Mouse (Mus musculus): ENCODE data around the gene Mnt. TPM values are rescaled to one million over a fixed set of nuclear protein-coding genes. Genes with fewer than 3 reads are reported as not detected.
"Not testable (repeated sequence)": the region's sequence is repeated elsewhere in the genome, so short reads cannot be mapped to it uniquely, and the experiment has no call there.

Mnt gene
- 4.7 and 4.9 TPM in 2 replicates for polyA plus RNA-seq (2016; fragmentation: Nextera tagmentation; extraction: Ambion mirVana)

DNA sequence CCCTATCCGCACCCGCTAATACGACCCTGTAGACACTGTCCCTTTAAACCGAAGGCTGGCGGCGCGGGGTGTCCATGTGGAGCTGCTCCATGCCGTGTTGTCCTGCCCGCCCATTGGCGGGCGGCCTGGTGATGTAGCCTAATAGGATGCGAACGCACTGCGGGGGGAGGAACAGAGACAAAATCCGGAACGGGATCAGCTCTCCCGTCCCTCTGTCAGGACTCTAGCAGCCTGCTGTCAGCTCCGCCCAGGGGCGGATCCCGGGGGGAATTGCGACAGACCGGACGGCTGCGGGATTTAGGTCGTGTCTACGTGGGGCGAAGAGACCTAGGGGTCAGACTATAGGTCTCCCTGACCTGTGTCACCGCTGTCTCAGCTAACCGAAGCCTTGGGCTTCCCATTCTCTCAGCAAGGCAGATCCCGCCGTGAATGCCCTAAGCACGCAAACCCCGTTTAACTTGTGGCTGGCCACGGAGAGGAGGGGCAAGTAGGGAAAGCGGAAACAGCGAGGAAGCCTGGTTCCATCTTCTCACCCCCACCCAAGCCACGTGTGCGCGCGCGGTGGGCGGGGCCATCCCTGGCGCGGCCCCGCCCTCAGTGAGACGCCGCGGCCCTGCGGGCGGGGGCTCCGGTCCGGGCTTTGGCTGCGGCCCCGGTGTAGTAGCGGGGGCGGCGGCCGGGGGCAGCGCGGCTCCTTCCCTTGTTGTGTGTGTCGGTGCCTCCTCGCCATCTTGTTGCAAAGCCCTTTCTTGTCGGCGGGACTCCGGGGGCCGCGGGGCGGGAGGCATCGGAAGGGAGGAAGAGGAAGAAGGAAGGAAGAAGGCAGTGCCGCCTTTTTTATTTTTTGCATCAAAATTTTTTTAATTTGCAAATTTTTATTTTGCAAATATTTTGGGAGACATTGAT lies at the start of gene Mnt:
Mnt (plus strand) TSS at position 665 of the 906 bp plus-strand sequence.
- Histone ChIP-seq H3K4me1 (peaks cover 68% of the 10 kb centered on the region), H3K36me3 (replicated peaks) (no peaks in the 10 kb centered on the region), H3K27me3 (ENCODE audit: poor library complexity, severe bottlenecking) (peaks cover 13% of the 10 kb centered on the region), H3K4me3 (peak within 1 kb of the TSS; percentile 90), H3K27ac (peak within 1 kb of the TSS; percentile 91), H3K9me3 (no peaks in the 10 kb centered on the region)
- DNase-seq (ENCODE audit: extremely low spot score, low spot score), result peak; percentile 98
- WGBS, result under 1% methylated on average over 69 of the region's 70 CpGs

DNA sequence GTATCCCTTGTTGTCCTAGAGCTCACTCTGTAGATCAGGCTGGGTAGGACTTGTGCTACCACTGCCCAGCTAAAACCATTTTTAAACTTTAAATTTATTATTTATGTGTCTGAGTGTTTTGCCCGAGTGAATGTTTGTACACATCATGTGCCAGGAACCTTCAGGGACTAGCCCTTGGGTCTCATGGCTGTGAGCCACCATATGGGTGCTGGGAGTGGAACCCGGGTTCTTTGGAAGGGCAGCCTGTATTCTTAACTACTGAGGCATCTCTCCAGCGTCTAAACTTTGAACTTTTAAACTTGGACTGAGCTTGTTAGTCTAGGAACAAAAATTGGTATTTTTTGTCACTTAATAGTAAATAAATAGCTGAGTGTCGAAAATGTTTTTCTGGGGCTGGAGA lies 37.8 kb upstream of the Mnt start:
- WGBS, result 93% methylated on average over 4 of the region's 4 CpGs
- DNase-seq (ENCODE audit: extremely low spot score, low spot score), result no peak
- Histone ChIP-seq H3K27ac (no peak overlapping the region), H3K27me3 (ENCODE audit: poor library complexity, severe bottlenecking) (no peaks in the 10 kb centered on the region), H3K36me3 (replicated peaks) (peaks cover 98% of the 10 kb centered on the region), H3K4me1 (no peaks in the 10 kb centered on the region), H3K9me3 (no peaks in the 10 kb centered on the region), H3K4me3 (no peak overlapping the region)

DNA sequence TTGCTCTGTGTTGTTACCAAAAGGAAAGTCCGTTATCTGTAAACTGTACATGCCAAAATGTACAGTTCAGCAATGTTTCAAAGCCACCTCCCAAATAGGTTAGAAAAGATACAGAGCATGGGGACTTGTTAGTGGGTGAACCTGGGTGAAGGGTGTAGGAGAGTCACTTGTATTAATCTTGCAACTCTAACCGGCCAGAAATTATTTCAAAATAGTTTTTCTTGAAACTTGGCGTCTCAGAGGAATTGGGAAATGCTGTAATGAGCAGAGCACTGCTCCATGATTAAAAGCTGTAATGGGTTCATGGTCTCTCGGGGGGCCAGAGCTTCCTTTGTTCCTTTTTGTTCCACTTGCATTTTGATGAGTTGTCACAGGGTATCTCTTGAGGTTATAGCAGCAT lies 30.1 kb upstream of the Mnt start:
- no peaks in the 10 kb centered on the region for H3K4me1 ChIP-seq
- H3K36me3 ChIP-seq (replicated peaks), result peaks cover 93% of the 10 kb centered on the region
- DNase-seq (ENCODE audit: extremely low spot score, low spot score), result no peak
- H3K9me3 ChIP-seq, result no peaks in the 10 kb centered on the region
- no peak overlapping the region for H3K4me3 ChIP-seq
- no peaks in the 10 kb centered on the region for H3K27me3 ChIP-seq (ENCODE audit: poor library complexity, severe bottlenecking)
- 93% methylated on average over 4 of the region's 4 CpGs for WGBS
- no peak overlapping the region for H3K27ac ChIP-seq

DNA sequence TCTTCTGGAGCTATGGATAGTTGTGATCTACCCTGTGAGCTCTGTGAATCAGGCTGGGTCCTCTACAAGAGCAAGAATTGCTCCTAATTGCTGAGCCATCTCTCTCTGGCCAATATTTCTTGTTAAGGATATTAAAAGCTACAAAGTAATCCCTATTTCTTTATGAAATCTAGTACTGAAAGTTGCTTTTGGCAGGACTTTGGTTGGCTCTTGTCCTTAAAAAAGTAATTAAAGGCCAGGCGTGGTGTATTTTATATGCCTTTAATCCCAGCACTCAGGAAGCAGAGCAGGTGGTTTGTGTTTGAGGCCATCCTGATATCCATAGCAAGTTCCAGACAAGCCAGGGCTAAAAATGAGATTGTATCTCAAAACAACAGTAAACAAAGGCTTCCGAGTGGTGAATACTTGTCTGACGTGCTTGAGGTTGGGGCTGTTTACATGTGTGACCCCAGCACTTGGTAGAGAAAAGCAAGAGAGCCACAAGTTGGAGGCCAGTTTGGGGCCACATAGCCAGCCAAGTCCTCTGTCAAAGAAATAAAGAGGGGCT lies 26.6 kb upstream of the Mnt start:
- H3K36me3 ChIP-seq (replicated peaks), result peaks cover 93% of the 10 kb centered on the region
- H3K27ac ChIP-seq, result no peak overlapping the region
- DNase-seq (ENCODE audit: extremely low spot score, low spot score), result no peak
- no peaks in the 10 kb centered on the region for H3K9me3 ChIP-seq
- H3K4me1 ChIP-seq, result no peaks in the 10 kb centered on the region
- H3K27me3 ChIP-seq (ENCODE audit: poor library complexity, severe bottlenecking), result no peaks in the 10 kb centered on the region
- H3K4me3 ChIP-seq, result no peak overlapping the region
- WGBS, result 97% methylated on average over 3 of the region's 3 CpGs

DNA sequence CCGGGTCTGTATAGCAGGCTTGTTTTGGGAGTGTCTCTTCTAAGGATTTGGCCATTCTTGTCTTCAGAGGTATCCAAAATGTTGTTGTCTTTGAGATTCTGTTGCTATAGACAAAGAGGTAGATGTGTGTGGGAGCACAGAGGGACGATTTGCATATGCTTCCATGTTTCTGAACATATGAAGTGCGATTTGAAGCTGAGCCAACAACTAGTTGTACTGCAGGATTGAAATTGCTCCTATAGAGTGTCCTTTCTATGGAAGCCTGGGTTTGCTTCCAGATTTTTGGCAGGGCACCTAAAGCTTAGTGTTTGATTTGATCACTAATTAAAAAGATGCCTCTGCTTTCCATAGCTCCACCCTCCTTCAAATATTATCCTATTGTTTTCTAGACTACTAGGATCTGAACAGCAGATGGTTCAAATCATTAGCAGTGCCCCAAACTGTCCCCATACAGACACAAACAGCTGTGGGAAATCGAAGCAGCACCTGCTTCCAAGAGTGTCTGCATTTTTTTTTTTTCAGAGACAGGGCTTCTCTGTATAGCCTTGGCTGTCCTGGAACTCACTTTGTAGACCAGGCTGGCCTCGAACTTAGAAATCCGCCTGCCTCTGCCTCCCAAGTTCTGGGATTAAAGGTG lies 23.4 kb upstream of the Mnt start:
- H3K4me1 ChIP-seq, result no peaks in the 10 kb centered on the region
- H3K27ac ChIP-seq, result no peak overlapping the region
- peaks cover 84% of the 10 kb centered on the region for H3K36me3 ChIP-seq (replicated peaks)
- H3K4me3 ChIP-seq, result no peak overlapping the region
- DNase-seq (ENCODE audit: extremely low spot score, low spot score), result no peak
- no peaks in the 10 kb centered on the region for H3K27me3 ChIP-seq (ENCODE audit: poor library complexity, severe bottlenecking)
- WGBS, result 92% methylated on average over 6 of the region's 6 CpGs
- H3K9me3 ChIP-seq, result no peaks in the 10 kb centered on the region

DNA sequence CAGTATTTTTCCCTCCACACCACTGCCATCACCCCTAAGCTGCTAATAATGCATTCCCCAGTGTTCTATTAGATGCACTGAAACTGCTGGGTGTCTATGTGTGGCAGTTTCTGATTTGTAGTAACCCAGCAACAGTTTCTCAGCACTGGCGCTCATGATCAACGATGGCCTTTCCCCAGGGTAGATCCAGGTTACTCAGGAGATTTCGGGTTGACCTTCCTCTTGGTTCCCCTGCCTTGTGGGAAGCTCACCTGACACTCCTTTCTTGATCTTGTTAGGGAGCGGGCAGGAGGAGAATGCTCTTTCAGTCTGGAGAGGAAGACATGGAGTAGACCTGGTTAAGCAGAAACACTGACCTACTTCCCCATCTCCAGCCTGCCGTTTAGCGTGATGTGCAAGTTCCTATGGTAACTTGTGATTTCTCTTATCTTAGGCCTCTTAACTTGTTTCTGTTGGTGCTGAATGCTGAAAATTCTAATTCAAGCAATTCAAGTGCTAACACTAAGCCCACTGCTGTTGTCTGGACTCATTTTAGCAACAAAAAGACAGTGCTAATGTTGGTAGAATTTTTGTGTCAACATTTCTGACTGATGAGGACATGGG lies 22.4 kb upstream of the Mnt start:
- Histone ChIP-seq H3K27ac (no peak overlapping the region), H3K27me3 (ENCODE audit: poor library complexity, severe bottlenecking) (no peaks in the 10 kb centered on the region), H3K4me1 (no peaks in the 10 kb centered on the region), H3K9me3 (no peaks in the 10 kb centered on the region), H3K4me3 (no peak overlapping the region), H3K36me3 (replicated peaks) (peaks cover 83% of the 10 kb centered on the region)
- no peak for DNase-seq (ENCODE audit: extremely low spot score, low spot score)
- 94% methylated on average over 6 of the region's 6 CpGs for WGBS

DNA sequence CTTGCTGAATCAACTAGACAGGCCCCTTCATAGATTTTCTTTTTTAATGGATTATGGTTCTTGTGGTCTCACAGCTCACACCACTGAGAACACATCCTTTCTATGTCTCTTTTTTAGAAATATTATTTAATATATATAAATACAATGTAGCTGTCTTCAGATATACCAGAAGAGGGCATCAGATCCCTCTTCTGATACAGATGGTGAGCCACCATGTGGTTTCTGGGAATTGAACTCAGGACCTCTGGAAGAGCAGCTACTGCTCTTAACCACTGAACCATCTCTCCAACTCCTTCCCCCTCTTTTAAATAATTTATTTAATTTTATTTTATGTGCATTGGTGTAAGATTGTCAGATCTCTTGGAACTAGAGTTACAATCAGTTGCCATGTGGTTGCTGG lies 20.6 kb upstream of the Mnt start:
- Histone ChIP-seq H3K27me3 (ENCODE audit: poor library complexity, severe bottlenecking) (no peaks in the 10 kb centered on the region), H3K36me3 (replicated peaks) (peaks cover 78% of the 10 kb centered on the region), H3K9me3 (no peaks in the 10 kb centered on the region), H3K4me1 (no peaks in the 10 kb centered on the region), H3K27ac (no peak overlapping the region), H3K4me3 (no peak overlapping the region)
- DNase-seq (ENCODE audit: extremely low spot score, low spot score), result no peak

DNA sequence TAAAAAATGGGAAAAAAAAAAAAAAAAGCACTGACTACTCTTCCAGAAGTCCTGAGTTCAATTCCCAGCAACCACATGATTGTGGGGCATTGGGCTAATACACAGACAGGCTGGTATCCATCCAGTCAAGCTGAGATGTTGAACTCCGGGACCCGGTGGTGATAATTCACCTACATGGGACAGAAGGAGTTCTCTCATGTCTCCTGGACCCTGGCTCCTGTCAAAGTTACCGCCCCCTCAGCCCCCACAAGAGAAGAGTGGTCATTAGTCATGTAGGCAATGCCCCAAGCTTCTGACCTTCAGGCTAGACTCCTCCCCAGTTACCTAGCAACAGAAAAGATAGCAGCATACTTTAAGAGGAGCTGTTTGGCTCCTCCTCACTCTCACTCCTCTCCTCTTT lies 19.7 kb upstream of the Mnt start:
- H3K4me3 ChIP-seq; DNase-seq (ENCODE audit: extremely low spot score, low spot score); H3K4me1 ChIP-seq; H3K27ac ChIP-seq; H3K27me3 ChIP-seq (ENCODE audit: poor library complexity, severe bottlenecking); H3K9me3 ChIP-seq: not testable (repeated sequence)
- 87% methylated on average over 3 of the region's 3 CpGs for WGBS
- H3K36me3 ChIP-seq (replicated peaks), result peaks cover 74% of the 10 kb centered on the region

DNA sequence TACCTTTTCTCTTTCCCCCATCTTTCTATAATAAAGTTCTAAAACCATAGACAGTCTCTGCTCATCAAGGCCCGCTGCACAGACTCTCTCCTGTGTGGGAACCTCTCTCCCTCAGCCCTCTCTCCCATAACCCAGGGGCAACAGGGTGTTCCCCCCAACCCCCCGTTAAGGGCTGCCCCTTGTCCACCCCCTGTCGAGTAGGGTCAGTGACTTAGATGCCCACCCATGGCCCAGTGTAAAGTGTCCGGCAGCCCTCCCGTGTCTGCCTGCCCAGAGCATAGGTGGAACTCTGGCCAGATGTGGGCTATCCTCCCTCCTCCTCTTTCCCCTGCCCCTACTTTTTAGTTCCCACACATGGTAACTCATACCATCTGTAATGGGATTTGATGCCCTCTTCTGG lies 19.2 kb upstream of the Mnt start:
- Histone ChIP-seq H3K9me3 (no peaks in the 10 kb centered on the region), H3K36me3 (replicated peaks) (peaks cover 74% of the 10 kb centered on the region), H3K4me1 (no peaks in the 10 kb centered on the region), H3K27me3 (ENCODE audit: poor library complexity, severe bottlenecking) (no peaks in the 10 kb centered on the region), H3K4me3 (no peak overlapping the region), H3K27ac (no peak overlapping the region)
- 87% methylated on average over 5 of the region's 5 CpGs for WGBS
- no peak for DNase-seq (ENCODE audit: extremely low spot score, low spot score)

DNA sequence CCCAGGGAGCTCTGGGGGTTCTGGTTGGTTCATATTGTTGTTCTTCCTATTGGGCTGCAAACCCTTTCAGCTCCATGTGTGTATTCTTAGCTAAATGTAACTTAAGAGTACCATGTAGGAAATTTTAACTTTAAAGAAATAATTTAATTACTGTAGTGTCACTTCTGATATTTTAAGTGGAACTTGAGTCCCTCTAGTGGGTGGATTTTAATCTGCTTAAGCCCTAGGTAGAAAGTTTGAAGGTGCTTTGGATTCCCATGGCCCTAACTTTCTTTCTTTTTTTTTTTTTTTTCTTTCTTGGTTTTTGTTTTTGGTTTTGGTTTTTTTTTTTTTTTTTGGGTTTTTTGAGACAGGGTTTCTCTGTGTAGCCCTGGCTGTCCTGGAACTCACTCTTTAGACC lies 14.9 kb upstream of the Mnt start:
- Histone ChIP-seq H3K4me1 (no peaks in the 10 kb centered on the region), H3K4me3 (no peak overlapping the region), H3K36me3 (replicated peaks) (peaks cover 73% of the 10 kb centered on the region), H3K9me3 (no peaks in the 10 kb centered on the region), H3K27ac (no peak overlapping the region), H3K27me3 (ENCODE audit: poor library complexity, severe bottlenecking) (no peaks in the 10 kb centered on the region)
- no peak for DNase-seq (ENCODE audit: extremely low spot score, low spot score)

DNA sequence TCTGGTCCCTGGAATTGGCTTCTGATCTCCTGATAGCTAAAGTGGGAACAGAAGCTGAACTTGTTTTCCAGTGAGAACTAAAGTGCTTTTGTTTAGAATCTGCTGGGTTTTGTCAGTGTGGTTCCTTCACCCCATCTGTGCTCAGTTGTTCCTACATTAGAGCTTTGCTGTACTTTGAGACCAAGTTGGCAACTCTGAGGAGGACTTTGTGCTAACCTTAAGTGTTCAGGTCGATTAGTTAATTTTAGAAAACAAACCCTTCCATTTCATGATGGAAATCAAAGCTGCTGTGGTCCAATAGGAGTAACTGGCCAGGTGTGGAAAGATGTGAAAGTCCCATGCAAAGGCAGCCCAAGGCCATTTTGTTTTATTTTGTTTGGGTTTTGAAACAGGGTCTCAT lies 9.8 kb upstream of the Mnt start:
- Histone ChIP-seq H3K27ac (no peak overlapping the region), H3K36me3 (replicated peaks) (peaks cover 55% of the 10 kb centered on the region), H3K27me3 (ENCODE audit: poor library complexity, severe bottlenecking) (no peaks in the 10 kb centered on the region), H3K4me3 (no peak overlapping the region), H3K4me1 (no peaks in the 10 kb centered on the region), H3K9me3 (no peaks in the 10 kb centered on the region)
- no peak for DNase-seq (ENCODE audit: extremely low spot score, low spot score)
- WGBS, result 72% methylated on average over 1 of the region's 1 CpGs

DNA sequence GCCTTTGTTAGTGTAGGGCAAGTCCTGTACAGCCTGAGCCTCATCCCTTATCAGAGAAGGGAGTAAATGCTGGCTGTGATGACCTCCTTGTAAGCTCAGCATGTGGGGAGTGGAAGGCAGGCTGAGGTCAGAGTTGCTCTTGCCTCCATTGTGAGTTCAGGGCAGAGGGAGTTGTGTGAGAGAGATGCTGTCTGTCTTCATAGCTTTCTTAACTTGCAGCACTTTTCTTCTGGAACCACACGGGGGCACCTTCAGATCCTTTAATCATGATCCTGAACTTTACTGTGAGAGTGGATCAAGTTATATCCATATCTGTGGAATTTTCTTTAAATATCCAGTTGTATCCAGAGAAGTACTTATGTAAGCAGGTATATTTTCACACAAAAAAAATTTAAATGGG lies 9.3 kb upstream of the Mnt start:
- DNase-seq (ENCODE audit: extremely low spot score, low spot score), result no peak
- no peak overlapping the region for H3K4me3 ChIP-seq
- H3K27ac ChIP-seq, result no peak overlapping the region
- H3K9me3 ChIP-seq, result no peaks in the 10 kb centered on the region
- H3K27me3 ChIP-seq (ENCODE audit: poor library complexity, severe bottlenecking), result no peaks in the 10 kb centered on the region
- WGBS, result 49% methylated on average over 1 of the region's 1 CpGs
- H3K36me3 ChIP-seq (replicated peaks), result peaks cover 50% of the 10 kb centered on the region
- 0 out of 2 replicates have a peak, but pooled peaks cover 3% of the 10 kb centered on the region for H3K4me1 ChIP-seq

Measured in forebrain, embryonic 10.5 days (tissue).